Mouse (Mus musculus) limb, embryonic 14.5 days (tissue): ENCODE data around the gene Kpna2. TPM values are rescaled to one million over a fixed set of nuclear protein-coding genes. Genes with fewer than 3 reads are reported as not detected.

Source experiments
- ATAC-seq: fragments of 200-750 bp; cut with Nextera tagmentation; 2 replicates; pipeline ENCODE4 v1.8.0; 2017; ENCODE audit warnings: low read depth, moderate number of reproducible peaks, moderate TSS enrichment; ENCODE audit not compliant: low FRiP score
- DNase-seq: peaks from one replicate; pipeline ENCODE4 v3.0.0-alpha.2; 2015; ENCODE audit warnings: low spot score
- H3K27ac ChIP-seq: fragments of 300-500 bp; sonication (generic); replicated peaks from 2 replicates; pipeline ENCODE4 v1.5.1; 2014; ENCODE audit warnings: low read depth, mild to moderate bottlenecking, low read length, moderate library complexity, mixed read lengths
- H3K27me3 ChIP-seq: fragments of 300-500 bp; sonication (generic); 2 replicates; pipeline ENCODE4 v1.6.1; 2014; ENCODE audit warnings: low read length, mixed read lengths; ENCODE audit not compliant: control insufficient read depth, insufficient read depth
- H3K36me3 ChIP-seq: fragments of 300-500 bp; sonication (generic); 2 replicates; pipeline ENCODE4 v1.6.1; 2014; ENCODE audit warnings: mild to moderate bottlenecking, low read length, moderate library complexity, mixed read lengths; ENCODE audit not compliant: control insufficient read depth, insufficient read depth
- H3K4me1 ChIP-seq: fragments of 300-500 bp; sonication (generic); 2 replicates; pipeline ENCODE4 v1.6.1; 2014; ENCODE audit warnings: antibody characterized with exemption, low read length, mixed read lengths; ENCODE audit not compliant: control insufficient read depth, insufficient read depth
- H3K4me2 ChIP-seq: fragments of 300-500 bp; sonication (generic); replicated peaks from 2 replicates; pipeline ENCODE4 v1.6.1; 2014; ENCODE audit warnings: low read depth, mild to moderate bottlenecking, low read length, moderate library complexity; ENCODE audit not compliant: severe bottlenecking
- H3K4me3 ChIP-seq: fragments of 300-500 bp; sonication (generic); replicated peaks from 2 replicates; pipeline ENCODE4 v1.5.1; 2014; ENCODE audit warnings: low read length
- H3K9ac ChIP-seq: fragments of 300-500 bp; sonication (generic); 2 replicates; pipeline ENCODE4 v1.6.1; 2014; ENCODE audit warnings: mild to moderate bottlenecking, low read depth, low read length, moderate library complexity; ENCODE audit not compliant: severe bottlenecking
- H3K9me3 ChIP-seq: fragments of 300-500 bp; sonication (generic); 2 replicates; pipeline ENCODE4 v1.6.1; 2016; ENCODE audit warnings: low read length; ENCODE audit not compliant: control insufficient read depth
- POLR2A ChIP-seq: fragments of 200-500 bp; IDR thresholded peaks from 2 replicates; pipeline ENCODE4 v1.8.0; 2012; ENCODE audit warnings: inconsistent platforms, mild to moderate bottlenecking, moderate library complexity, borderline replicate concordance; ENCODE audit not compliant: insufficient read depth, insufficient read length; ENCODE audit errors: extremely low read depth
- WGBS: fragments of 180-500 bp; shearing (Covaris S2); extraction: QIAGEN DNeasy Blood & Tissue Kit; methylation state at CpG from one replicate; pipeline ENCODE4 v1.1.7; 2014; 5-methylcytosine and 5-hydroxymethylcytosine counted together
- polyA plus RNA-seq, 2 experiments: library from polyadenylated mRNA; depleted of rRNA in 1 of 2; stranded (reverse) in 1 of 2; unstranded in 1 of 2; fragments of >200 nt; fragmentation: Nextera tagmentation in 1 of 2; extraction: Ambion mirVana in 1 of 2; gene quantifications; 2 replicates each; pipeline versions ENCODE4 v1.2.1 to v1.2.3; 2012 to 2014

The Kpna2 gene
- polyA plus RNA-seq, 2 experiments, result 224 to 291 TPM

DNA sequence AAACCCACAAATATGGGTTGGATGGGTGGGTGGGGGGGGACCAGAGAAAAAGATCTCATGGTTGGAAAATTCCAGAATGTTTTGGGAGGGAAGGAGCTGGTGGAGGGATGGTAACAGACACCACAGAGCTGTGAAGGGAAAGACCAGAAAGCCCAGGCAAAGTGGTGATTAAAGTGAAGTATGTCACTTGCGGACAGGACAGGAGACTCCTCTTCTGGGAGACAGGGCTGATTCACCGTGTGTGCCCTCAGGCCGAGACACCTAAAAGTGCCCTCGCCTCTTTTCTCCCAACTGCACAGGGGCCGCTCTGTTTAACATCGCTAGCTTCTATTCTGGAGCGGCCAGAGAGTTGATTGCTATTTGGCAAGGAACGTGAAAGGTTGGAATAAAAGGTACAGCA lies 44.8 kb downstream of the Kpna2 start:
- TF ChIP-seq POLR2A, result no peak
- no peak for DNase-seq
- no peak for ATAC-seq
- Histone ChIP-seq H3K4me3 (no peak overlapping the region), H3K9me3 (no peaks in the 10 kb centered on the region), H3K4me1 (0 out of 2 replicates have a peak, but pooled peaks cover 2% of the 10 kb centered on the region), H3K36me3 (no peaks in the 10 kb centered on the region), H3K27ac (no peak overlapping the region), H3K9ac (no peak overlapping the region), H3K27me3 (no peaks in the 10 kb centered on the region), H3K4me2 (no peak overlapping the region)
- 68% methylated on average over 8 of the region's 8 CpGs for WGBS

DNA sequence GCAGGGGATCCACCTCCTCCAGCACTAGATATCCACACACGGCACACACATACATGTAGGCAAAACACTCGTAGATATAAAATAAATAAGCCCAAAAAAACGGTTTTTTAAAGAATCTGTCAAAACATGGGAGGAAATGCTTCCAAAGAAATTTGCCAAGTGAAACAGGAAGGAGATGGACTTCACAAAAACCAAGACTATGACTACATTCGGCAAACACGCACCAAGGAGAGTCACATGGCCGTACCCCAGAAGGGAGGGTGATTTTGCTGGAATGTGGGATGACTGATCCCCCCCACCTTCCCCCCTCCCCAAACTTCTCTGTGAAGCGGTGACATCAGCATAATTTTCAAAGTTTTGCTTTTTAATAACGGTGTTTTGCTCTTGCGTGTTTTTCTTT lies 45.2 kb downstream of the Kpna2 start:
- DNase-seq (no peak), ATAC-seq (no peak)
- no peak overlapping the region for H3K4me2 ChIP-seq
- no peak overlapping the region for H3K4me3 ChIP-seq
- H3K9me3 ChIP-seq, result no peaks in the 10 kb centered on the region
- H3K27ac ChIP-seq, result no peak overlapping the region
- TF ChIP-seq POLR2A, result no peak
- no peak overlapping the region for H3K9ac ChIP-seq
- H3K27me3 ChIP-seq, result no peaks in the 10 kb centered on the region
- H3K36me3 ChIP-seq, result no peaks in the 10 kb centered on the region
- WGBS, result 73% methylated on average over 9 of the region's 9 CpGs
- 0 out of 2 replicates have a peak, but pooled peaks cover 2% of the 10 kb centered on the region for H3K4me1 ChIP-seq

Other genes with a start within 250 kb of the Kpna2 start
- gene Pecam1, start 248.9 kb downstream of the Kpna2 start, polyA plus RNA-seq (2012; rRNA removed), result 39.0 and 44.2 TPM in 2 replicates
- 39.0 and 40.5 TPM in 2 replicates for gene Pecam1, start 248.9 kb downstream of the Kpna2 start, polyA plus RNA-seq (2014; fragmentation: Nextera tagmentation; extraction: Ambion mirVana)
- gene Milr1, start 248.3 kb downstream of the Kpna2 start, polyA plus RNA-seq (2012; rRNA removed), result 0.86 and 1.9 TPM in 2 replicates
- 2.1 and 3.1 TPM in 2 replicates for gene Milr1, start 248.3 kb downstream of the Kpna2 start, polyA plus RNA-seq (2014; fragmentation: Nextera tagmentation; extraction: Ambion mirVana)
- 13.6 and 13.7 TPM in 2 replicates for gene Polg2, start 220.0 kb downstream of the Kpna2 start, polyA plus RNA-seq (2012; rRNA removed)
- gene Polg2, start 220.0 kb downstream of the Kpna2 start, polyA plus RNA-seq (2014; fragmentation: Nextera tagmentation; extraction: Ambion mirVana), result 12.7 and 13.7 TPM in 2 replicates
- gene Ddx5, start 210.4 kb downstream of the Kpna2 start, polyA plus RNA-seq (2012; rRNA removed), result 461 and 503 TPM in 2 replicates
- gene Ddx5, start 210.4 kb downstream of the Kpna2 start, polyA plus RNA-seq (2014; fragmentation: Nextera tagmentation; extraction: Ambion mirVana), result 351 and 367 TPM in 2 replicates
- 24.3 and 32.6 TPM in 2 replicates for gene Cep95, start 210.3 kb downstream of the Kpna2 start, polyA plus RNA-seq (2012; rRNA removed)
- gene Cep95, start 210.3 kb downstream of the Kpna2 start, polyA plus RNA-seq (2014; fragmentation: Nextera tagmentation; extraction: Ambion mirVana), result 16.1 and 20.6 TPM in 2 replicates
- gene Smurf2, start 78.8 kb downstream of the Kpna2 start, polyA plus RNA-seq (2012; rRNA removed), result 22.1 and 24.0 TPM in 2 replicates
- gene Smurf2, start 78.8 kb downstream of the Kpna2 start, polyA plus RNA-seq (2014; fragmentation: Nextera tagmentation; extraction: Ambion mirVana), result 21.2 and 22.4 TPM in 2 replicates
- 2.2 and 2.3 TPM in 2 replicates for gene 1810010H24Rik, start 26.1 kb upstream of the Kpna2 start, polyA plus RNA-seq (2012; rRNA removed)
- gene 1810010H24Rik, start 26.1 kb upstream of the Kpna2 start, polyA plus RNA-seq (2014; fragmentation: Nextera tagmentation; extraction: Ambion mirVana), result 2.6 and 3.1 TPM in 2 replicates
- gene Bptf, start 132.6 kb upstream of the Kpna2 start, polyA plus RNA-seq (2012; rRNA removed), result 43.8 and 49.1 TPM in 2 replicates
- gene Bptf, start 132.6 kb upstream of the Kpna2 start, polyA plus RNA-seq (2014; fragmentation: Nextera tagmentation; extraction: Ambion mirVana), result 38.4 and 48.1 TPM in 2 replicates
- 25.3 and 28.0 TPM in 2 replicates for gene Nol11, start 189.8 kb upstream of the Kpna2 start, polyA plus RNA-seq (2012; rRNA removed)
- 45.4 and 53.9 TPM in 2 replicates for gene Nol11, start 189.8 kb upstream of the Kpna2 start, polyA plus RNA-seq (2014; fragmentation: Nextera tagmentation; extraction: Ambion mirVana)